Mouse (Mus musculus): Measurements from ENCODE around the gene Dscam.

The Dscam gene

DNA sequence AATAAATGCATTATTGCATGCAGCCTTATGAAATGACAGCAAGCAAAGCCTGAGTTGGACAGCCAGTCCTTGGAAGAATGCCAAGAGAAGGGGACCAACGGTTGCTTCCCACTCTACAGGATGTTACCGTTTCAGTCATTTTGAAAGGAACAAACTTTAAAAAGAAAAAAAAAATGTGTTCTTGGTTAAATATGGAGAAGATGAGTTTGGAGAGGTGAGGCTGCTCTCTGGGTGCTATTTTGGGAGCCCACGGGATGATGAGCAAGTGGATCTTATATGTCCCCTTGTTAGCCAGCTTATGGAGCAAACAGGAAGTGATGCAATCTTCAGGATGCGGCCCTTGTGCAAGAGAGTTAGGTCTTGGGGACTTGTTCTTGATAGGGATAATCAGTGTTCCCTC is 60.5 kb downstream of the Dscam start:
- in situ Hi-C loops (cut with MboI; ENCODE audit: unreplicated experiment in 2 of 2) = no loop called here

DNA sequence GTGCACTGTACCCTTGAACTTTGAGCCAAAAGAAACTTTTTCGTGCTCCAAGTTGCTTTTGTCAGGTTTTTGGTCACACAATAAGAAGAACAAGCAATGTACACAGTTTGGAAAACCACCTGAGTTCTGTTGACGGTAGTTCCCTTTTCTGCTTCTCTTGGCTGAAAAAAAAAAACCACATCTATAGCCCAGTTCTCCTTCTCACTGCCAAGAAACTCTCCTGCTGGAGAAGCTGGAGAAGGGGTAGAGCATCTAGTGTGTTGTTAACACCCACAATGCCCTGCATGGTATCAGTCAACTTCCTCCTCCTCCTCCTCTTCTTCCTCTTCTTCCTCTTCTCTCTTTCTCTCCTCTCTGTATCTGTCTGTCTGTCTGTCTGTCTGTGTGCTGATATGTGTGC is 65.3 kb downstream of the Dscam start:
- in situ Hi-C loops (cut with MboI; ENCODE audit: unreplicated experiment in 2 of 2) = no loop called here

GRCm38 (mm10) chr16:97103046-97103445 is 67.5 kb downstream of the Dscam start:
- in situ Hi-C loops (cut with MboI; ENCODE audit: unreplicated experiment in 2 of 2) = no loop called here

DNA sequence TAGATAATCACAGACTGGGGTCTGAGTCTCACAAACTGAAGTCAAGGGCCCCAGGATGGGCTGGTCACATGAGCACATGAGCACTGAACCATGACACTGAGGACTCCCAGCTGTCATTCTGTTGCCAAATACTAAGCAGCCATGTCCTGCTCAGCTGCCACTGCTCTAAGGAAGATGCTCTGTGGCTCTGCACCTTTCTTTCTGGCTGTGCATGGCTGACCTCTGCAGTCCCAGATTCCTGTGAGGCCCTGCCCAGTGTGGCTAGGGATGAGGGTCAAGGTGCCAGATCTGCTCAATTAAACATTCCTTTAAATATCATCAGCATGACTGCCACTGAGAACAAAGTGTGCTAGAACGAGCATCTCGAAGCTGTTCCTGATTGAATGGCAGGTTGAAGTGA is 70.5 kb downstream of the Dscam start:
- in situ Hi-C loops (cut with MboI; ENCODE audit: unreplicated experiment in 2 of 2) = no loop called here

GRCm38 (mm10) chr16:97098508-97098907 is 72.0 kb downstream of the Dscam start:
- in situ Hi-C loops (cut with MboI; ENCODE audit: unreplicated experiment in 2 of 2) = no loop called here

DNA sequence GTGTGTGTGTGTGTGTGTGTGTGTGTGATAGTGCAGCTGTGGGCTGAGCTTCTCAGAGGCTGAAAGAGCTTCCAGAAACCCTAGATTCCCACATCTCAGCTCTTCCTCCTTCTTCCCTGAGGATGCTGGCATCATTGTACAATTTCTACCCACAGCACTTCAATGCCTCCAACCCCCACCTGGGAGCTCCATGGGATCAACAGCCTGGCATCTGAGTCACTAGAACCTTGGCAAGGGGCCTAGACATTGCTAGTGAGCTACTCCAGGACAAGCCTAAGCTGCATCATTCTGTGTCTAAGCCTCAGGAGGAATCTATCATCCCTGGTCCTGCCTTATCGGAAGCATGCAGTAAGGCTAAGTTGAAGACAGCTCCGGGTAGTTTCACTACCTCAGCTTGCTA is 73.8 kb downstream of the Dscam start:
- in situ Hi-C loops (cut with MboI; ENCODE audit: unreplicated experiment in 2 of 2) = no loop called here

DNA sequence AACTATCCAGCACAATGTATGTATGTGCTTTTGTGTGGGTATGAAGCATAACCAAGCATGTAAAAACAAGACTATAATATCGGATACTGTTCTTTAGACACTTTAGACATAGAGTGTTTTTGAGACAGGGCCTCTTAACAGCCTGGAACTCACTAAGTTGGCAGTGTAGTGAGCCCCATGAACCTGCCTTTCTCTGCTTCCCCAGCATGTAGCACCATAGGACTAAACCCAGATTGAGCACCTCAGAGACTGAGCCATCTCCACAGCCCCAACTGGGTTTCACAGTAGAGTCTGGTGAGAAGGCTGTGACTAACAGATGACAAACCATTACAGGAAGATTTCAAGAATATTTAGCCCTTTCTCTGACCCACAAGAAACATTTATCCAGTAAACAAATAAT is 75.1 kb downstream of the Dscam start:
- in situ Hi-C loops (cut with MboI; ENCODE audit: unreplicated experiment in 2 of 2) = no loop called here

DNA sequence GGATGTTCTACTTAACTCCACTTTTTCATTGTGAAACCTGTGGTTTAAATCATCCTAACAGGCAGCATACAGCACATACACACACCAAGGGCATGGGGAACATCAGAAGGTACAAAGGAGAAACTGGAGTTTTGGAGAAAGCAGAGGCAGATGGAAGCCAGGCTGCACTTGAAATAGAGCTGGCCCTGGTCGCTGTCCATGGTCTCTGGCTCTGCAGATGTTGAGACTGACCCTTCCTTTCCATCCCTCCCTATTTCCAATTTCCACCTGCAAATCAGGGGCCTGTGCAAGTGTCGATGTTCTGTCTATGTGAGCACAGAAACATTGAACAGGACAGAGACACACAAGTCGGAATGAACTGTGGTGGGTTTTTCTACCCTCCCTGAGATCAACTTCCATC is 81.2 kb downstream of the Dscam start:
- in situ Hi-C loops (cut with MboI; ENCODE audit: unreplicated experiment in 2 of 2) = no loop called here

GRCm38 (mm10) chr16:97083694-97084093 is 86.9 kb downstream of the Dscam start:
- in situ Hi-C loops (cut with MboI; ENCODE audit: unreplicated experiment in 2 of 2) = no loop called here

DNA sequence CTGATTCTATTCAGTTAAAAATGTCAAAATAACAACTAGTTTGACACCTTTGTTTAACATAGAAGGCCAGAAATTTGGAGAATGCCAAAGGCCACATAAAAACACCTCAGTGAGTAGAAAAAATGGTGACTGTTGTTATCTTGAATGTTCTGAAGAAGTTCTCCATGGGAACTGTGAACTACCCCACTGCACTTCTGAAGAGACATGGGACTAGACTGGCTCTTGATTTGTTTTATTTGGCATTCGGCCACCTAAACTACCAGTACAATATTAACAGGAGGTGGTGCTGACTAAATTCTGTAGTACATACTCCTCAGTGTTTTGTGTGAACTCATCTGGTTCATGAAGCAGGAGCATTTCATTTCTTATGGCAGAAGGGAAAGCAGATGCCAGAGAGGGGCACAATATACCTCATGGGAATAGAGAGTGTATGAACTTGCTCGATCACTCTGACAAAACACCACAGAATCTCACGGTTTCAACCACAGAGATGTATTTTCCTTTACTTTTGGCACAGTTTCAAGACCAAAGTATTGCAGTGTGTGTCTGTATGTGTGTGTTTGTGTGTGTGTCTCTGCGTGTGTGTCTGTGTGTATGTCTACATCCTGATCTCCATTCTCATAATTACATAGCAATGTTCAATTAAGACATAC is 94.5 kb downstream of the Dscam start:
- in situ Hi-C loops (cut with MboI; ENCODE audit: unreplicated experiment in 2 of 2) = no loop called here

DNA sequence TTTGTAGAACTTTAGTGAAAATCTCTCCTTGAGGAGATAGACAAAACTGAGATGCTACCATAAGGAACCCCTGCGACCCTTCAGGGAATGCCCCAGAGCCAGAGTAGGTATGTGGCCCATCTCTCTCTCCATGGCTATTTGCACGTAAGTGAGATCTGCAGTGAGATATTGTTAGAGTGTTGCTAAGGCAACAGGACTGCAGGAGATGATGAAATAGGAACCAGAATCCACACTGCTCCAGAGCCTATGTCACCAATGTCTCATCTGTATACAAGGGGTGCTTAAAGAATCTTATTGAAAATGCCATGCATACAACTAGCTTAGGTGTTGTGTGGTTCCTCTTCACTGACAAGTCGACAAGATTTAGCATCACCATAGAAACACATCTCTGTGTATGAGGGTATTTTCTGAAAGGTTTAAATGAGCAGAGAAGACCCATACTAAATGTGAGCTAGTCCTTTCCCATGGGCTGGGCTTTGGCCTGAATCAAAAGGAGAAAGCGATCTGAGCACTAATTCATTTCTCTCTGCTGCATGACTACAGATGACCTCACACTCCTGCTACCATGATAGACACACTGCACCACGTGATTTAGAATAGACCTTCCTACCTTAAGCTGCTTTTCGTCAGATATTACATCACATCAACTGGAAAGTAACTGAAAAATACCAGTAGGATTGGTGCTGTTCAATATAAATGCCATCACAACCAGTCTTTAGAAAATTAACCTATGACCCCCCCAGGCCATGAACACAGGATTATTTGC is 95.2 kb downstream of the Dscam start:
- in situ Hi-C loops (cut with MboI; ENCODE audit: unreplicated experiment in 2 of 2) = no loop called here

DNA sequence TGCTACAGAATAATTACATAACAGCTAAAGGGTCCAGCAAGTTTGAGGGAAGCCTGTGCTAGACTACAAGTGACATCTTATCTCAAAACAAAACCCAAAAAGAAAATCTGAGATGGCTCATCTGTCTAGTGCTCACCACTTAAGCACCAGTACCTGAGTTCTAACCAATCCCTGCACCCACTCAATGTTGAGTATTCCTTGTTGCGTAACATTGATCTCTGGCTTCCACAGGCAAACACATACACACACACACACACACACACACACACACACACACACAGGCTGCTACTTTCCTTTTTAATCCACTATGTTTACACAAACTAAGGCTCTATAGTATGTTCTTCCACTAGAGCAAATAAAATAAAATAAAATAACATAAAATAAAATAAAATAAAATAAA is 96.7 kb downstream of the Dscam start:
- in situ Hi-C loops (cut with MboI; ENCODE audit: unreplicated experiment in 2 of 2) = no loop called here

GRCm38 (mm10) chr16:97072624-97073023 is 97.9 kb downstream of the Dscam start:
- in situ Hi-C loops (cut with MboI; ENCODE audit: unreplicated experiment in 2 of 2) = no loop called here

DNA sequence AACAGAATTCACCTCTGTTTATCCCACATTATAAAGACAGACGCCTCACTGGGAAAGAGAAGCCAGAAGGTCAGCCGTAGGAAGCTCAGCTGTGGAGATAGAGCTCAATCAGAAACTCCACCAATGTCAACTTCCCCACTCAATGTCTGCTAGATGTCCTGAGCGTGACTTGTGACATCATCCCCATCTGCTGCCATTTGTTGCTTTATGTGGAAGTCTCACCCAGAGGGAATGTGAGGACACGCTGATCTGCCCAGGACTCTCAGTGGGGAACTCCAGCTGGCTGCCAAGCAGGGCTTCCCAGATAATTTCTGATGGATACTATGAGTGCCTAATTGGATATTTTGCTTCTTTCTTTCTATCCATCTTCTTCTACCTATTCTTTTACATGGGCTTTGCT is 103.7 kb downstream of the Dscam start:
- in situ Hi-C loops (cut with MboI; ENCODE audit: unreplicated experiment in 2 of 2) = no loop called here

DNA sequence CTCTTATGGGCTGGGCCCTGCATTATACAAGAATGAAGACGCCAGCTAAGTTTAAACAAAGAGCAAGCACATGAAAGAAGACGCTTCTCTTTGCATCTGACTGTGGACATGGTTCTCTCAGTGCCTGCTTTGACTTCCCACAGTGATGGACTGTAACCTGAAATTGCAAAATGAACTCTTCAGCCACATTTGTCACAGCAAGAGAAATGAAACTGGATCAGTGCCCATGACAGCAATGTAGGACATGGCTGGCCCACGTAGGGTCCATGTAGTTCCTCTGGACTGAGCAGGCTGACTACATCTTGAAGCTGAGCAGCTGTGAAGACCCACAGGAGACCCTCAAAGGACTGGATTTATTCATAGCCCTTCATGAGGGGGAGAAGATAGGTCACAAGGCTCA is 108.3 kb downstream of the Dscam start:
- in situ Hi-C loops (cut with MboI; ENCODE audit: unreplicated experiment in 2 of 2) = no loop called here

- in situ Hi-C loops (cut with MboI; ENCODE audit: unreplicated experiment in 2 of 2) = no loop called here
Observed at GRCm38 (mm10) chr16:97061390-97061789, 109.2 kb downstream of the Dscam start.

GRCm38 (mm10) chr16:97060736-97061135 is 109.8 kb downstream of the Dscam start:
- in situ Hi-C loops (cut with MboI; ENCODE audit: unreplicated experiment in 2 of 2) = no loop called here

DNA sequence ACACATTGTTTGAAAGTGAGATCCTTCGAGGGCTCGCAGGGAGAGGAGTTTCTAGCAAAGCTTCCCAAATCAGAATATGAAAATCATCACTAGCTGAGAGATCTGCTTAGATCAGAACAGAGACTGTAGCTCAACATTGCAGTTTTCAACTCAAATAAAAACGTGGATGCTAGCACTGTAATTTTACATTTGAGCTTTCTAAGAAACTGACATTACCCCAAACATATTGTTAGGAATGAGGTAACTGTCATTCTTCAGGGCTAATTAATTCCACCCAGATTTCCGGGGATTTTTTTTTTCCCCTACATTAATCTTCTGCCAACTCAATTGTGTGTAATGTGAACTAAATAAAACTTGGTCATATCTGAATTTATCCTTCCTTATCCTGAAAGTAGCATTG is 110.3 kb downstream of the Dscam start:
- in situ Hi-C loops (cut with MboI; ENCODE audit: unreplicated experiment in 2 of 2) = no loop called here

DNA sequence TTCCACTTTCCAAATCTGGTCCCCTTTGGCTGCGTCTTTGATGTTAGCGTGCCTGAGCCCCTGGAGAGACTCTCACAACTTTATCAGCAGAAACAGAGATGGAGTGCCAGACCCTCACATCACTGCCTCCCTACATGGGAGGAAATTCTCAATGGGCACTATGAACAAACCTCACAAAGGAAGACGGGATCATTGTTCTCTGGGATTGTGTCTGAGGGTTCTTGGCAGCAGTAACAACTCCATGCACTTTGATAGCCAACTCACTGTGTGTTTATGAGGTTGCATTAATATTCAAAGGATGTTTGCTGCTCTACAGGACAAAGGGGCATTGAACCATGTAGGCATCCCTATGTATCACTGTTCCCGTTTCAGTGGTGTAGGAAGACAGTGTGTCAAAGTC is 135.3 kb downstream of the Dscam start:
- in situ Hi-C loops (cut with MboI; ENCODE audit: unreplicated experiment in 2 of 2) = no loop called here

- in situ Hi-C loops (cut with MboI; ENCODE audit: unreplicated experiment in 2 of 2) = no loop called here
Observed at GRCm38 (mm10) chr16:97033540-97034058, 137.0 kb downstream of the Dscam start.

DNA sequence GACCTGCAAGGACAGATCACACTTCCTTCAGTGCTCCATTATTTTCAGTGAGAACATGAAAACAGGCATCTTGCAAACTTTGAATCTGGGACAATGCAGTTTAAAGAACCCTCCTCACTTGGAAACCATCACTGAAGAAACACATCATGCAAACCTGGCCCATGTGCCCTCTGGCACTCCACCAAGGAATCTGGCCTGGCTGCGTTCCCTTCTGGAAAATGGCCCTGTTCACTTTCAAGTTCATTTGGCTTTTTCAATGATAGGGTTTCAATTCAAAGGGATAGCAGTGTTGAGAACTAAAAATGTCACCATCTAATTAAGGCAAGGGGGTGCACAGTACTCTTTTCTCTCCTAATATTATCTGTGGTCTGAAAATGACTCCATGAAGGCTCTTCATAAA is 142.9 kb downstream of the Dscam start:
- in situ Hi-C loops (cut with MboI; ENCODE audit: unreplicated experiment in 2 of 2) = no loop called here

DNA sequence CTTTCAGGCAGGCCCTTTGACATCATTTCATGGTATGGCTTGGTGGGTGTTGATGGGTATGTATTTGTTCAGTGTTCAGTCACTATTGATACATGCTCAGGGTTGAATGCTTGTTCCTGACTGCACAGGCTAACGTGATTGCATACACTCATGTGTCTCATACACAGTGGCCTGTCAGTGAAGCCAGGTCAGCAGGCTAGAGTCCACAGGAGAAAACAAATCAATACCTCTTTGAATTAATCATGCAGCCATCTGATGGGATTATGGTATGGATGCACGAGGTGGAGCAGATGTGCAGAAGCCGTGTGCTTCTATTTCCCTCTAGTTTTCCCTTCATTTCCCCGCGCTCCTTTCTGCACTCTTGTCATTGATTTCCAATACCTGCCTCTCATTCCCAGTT is 143.7 kb downstream of the Dscam start:
- in situ Hi-C loops (cut with MboI; ENCODE audit: unreplicated experiment in 2 of 2) = no loop called here

Data from v-Abl transformed pro-B cells (cell line).